Mouse (Mus musculus) olfactory bulb, adult 2 months (tissue): ENCODE results near the gene Abcg8.

Source experiments
- CTCF ChIP-seq: fragments of 200-500 bp; IDR thresholded peaks from 2 replicates; pipeline ENCODE4 v1.5.1; 2012; ENCODE audit warnings: low read depth, mild to moderate bottlenecking, low read length, moderate library complexity; ENCODE audit not compliant: insufficient read depth
- POLR2A ChIP-seq: fragments of 200-500 bp; IDR thresholded peaks from 2 replicates; pipeline ENCODE4 v1.6.1; 2012; ENCODE audit warnings: mild to moderate bottlenecking, low read depth, low read length, moderate library complexity; ENCODE audit not compliant: insufficient read depth

DNA sequence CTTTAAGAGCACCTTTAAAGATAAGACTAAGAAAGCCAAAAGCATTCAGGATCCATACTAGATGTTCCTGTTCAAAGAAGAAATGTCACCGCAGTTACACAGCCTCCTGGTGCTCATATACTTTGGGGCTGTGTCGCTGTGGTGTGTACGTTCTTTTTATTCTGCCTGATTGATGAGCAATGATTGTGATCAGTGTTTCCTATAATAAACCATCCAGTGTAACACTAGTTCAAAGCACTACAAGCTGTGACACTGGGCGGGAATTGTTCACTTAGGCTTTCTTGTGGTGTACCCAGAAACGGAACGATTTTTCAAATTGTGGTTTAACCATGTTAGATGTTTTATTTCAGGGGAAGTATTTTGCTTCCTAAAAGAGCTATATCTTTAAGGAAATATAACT lies 44.3 kb upstream of the Abcg8 start:
- TF ChIP-seq POLR2A (no peak), CTCF (no peak)
